Mouse (Mus musculus) midbrain, embryonic 16.5 days (tissue): ENCODE measurements around the gene Cpne2. TPM values are rescaled to one million over a fixed set of nuclear protein-coding genes. Genes with fewer than 3 reads are reported as not detected.

Experiments
- ATAC-seq: fragments of 200-750 bp; cut with Nextera tagmentation; 2 replicates; pipeline ENCODE4 v1.8.0; 2017; ENCODE audit warnings: moderate TSS enrichment
- H3K27ac ChIP-seq: fragments of 300-500 bp; sonication (generic); 2 replicates; pipeline ENCODE4 v1.5.1; 2014; ENCODE audit warnings: mild to moderate bottlenecking, low read length, mixed read lengths
- H3K27me3 ChIP-seq: fragments of 300-500 bp; sonication (generic); 2 replicates; pipeline ENCODE4 v1.6.1; 2014; ENCODE audit warnings: low read depth, low read length, mixed read lengths; ENCODE audit not compliant: control insufficient read depth, insufficient read depth
- H3K36me3 ChIP-seq: fragments of 300-500 bp; sonication (generic); 2 replicates; pipeline ENCODE4 v1.6.1; 2014; ENCODE audit warnings: mild to moderate bottlenecking, low read length, moderate library complexity, mixed read lengths; ENCODE audit not compliant: control insufficient read depth, insufficient read depth
- H3K4me1 ChIP-seq: fragments of 300-500 bp; sonication (generic); 2 replicates; pipeline ENCODE4 v1.6.1; 2014; ENCODE audit warnings: mild to moderate bottlenecking, low read length, mixed read lengths; ENCODE audit not compliant: control insufficient read depth, insufficient read depth
- H3K4me2 ChIP-seq: fragments of 300-500 bp; sonication (generic); 2 replicates; pipeline ENCODE4 v1.6.1; 2014; ENCODE audit warnings: mild to moderate bottlenecking, low read length, mixed read lengths
- H3K4me3 ChIP-seq: fragments of 300-500 bp; sonication (generic); 2 replicates; pipeline ENCODE4 v1.5.1; 2014; ENCODE audit warnings: low read depth, mild to moderate bottlenecking, low read length, moderate library complexity, mixed read lengths
- H3K9ac ChIP-seq: fragments of 300-500 bp; sonication (generic); 2 replicates; pipeline ENCODE4 v1.6.1; 2014; ENCODE audit warnings: low read depth, low read length, mixed read lengths
- H3K9me3 ChIP-seq: fragments of 300-500 bp; sonication (generic); replicated peaks from 2 replicates; pipeline ENCODE4 v1.6.1; 2014; ENCODE audit warnings: mild to moderate bottlenecking, low read length, mixed read lengths; ENCODE audit not compliant: control insufficient read depth, poor library complexity, severe bottlenecking
- WGBS: fragments of 180-500 bp; shearing (Covaris S2); extraction: QIAGEN DNeasy Blood & Tissue Kit; methylation state at CpG from one replicate; pipeline ENCODE4 v1.1.7; 2014; 5-methylcytosine and 5-hydroxymethylcytosine counted together
- polyA plus RNA-seq: library from polyadenylated mRNA; unstranded; fragments of >200 nt; fragmentation: Nextera tagmentation; extraction: Ambion mirVana; gene quantifications from 2 replicates; pipeline ENCODE4 v1.2.1, GENCODE M21; 2015

Cpne2 gene
- polyA plus RNA-seq, 1 experiment from 2014 or later: 26.2 TPM

- no peak for ATAC-seq
- Histone ChIP-seq H3K4me1 (peaks cover 14% of the 10 kb centered on the region; the same call in 1 of the 2 replicates), H3K9ac (no peak overlapping the region), H3K4me3 (no peak overlapping the region), H3K27ac (no peak overlapping the region), H3K9me3 (no peaks in the 10 kb centered on the region), H3K4me2 (no peak overlapping the region), H3K27me3 (peaks cover 5% of the 10 kb centered on the region; the same call in 1 of the 2 replicates), H3K36me3 (no peaks in the 10 kb centered on the region)
- 90% methylated on average over 4 of the region's 4 CpGs for WGBS
Observed at GRCm38 (mm10) chr8:94530643-94531042, 2.1 kb upstream of the Cpne2 start.

DNA sequence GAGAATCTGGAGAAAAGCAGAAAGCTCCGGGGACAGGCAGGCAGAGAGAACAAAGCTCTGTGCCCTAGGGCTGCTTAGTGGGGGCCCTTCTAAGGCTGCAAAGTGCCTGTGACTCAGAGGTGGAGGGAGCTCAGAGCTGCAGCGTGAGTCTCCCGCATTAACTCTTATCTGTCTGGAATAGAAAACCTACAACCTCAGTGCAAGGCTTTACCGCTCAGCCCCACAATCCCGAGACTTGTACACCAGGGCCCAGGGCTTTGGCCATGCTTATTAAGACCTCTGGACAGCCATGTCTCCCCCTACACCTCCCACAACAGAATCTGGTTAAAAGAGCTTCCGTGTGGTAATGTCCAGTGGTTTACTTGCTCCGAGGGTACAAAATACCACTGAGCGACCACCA, 790 bp upstream of the Cpne2 start:
- 0% methylated on average over 8 of the region's 8 CpGs for WGBS
- ATAC-seq: 0 out of 2 replicates have a peak, but pooled peaks have one; percentile 16
- H3K27ac ChIP-seq: peak overlapping the region; percentile 60

DNA sequence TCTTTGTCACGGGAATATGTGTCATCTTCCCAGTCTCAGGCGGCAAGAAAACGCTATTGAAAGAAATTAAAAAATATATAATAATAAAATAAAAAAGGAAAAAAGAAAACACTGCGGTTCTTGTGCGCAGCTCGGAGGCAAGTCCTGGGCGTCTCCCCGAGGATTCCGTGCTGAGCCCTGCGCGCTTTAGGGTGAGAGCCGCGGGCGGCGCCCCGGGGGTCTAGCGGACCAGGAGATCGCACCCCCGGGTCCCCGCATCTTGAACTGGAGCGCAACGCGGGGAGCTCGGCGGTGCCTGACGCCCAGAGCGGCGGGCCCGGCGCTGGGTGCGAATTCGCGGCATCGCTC, 291 bp upstream of the Cpne2 start:
- Histone ChIP-seq H3K4me2 (peak overlapping the region; percentile 69), H3K9me3 (no peaks in the 10 kb centered on the region), H3K27me3 (peaks cover 6% of the 10 kb centered on the region; the same call in 1 of the 2 replicates), H3K36me3 (no peaks in the 10 kb centered on the region), H3K4me1 (peaks cover 14% of the 10 kb centered on the region; the same call in 1 of the 2 replicates), H3K27ac (peak overlapping the region; percentile 14), H3K9ac (peak overlapping the region; percentile 81), H3K4me3 (peak overlapping the region; percentile 62)
- under 1% methylated on average over 29 of the region's 34 CpGs for WGBS
- ATAC-seq: peak; percentile 9; the same call in 1 of the 2 replicates

More for the DNA sequence above, 790 bp upstream of the Cpne2 start:
- Histone ChIP-seq H3K4me3 (peak overlapping the region; percentile 62), H3K27me3 (peaks cover 6% of the 10 kb centered on the region; the same call in 1 of the 2 replicates), H3K9ac (peak overlapping the region; percentile 81), H3K36me3 (no peaks in the 10 kb centered on the region), H3K4me2 (peak overlapping the region; percentile 69), H3K9me3 (no peaks in the 10 kb centered on the region), H3K4me1 (peaks cover 14% of the 10 kb centered on the region; the same call in 1 of the 2 replicates)

GRCm38 (mm10) chr8:94534612-94535011, 1.8 kb downstream of the Cpne2 start:
- no peaks in the 10 kb centered on the region for H3K36me3 ChIP-seq
- no peak for ATAC-seq
- H3K27ac ChIP-seq: no peak overlapping the region
- peak overlapping the region; percentile 69 for H3K4me2 ChIP-seq
- no peak overlapping the region for H3K4me3 ChIP-seq
- H3K4me1 ChIP-seq: peaks cover 14% of the 10 kb centered on the region; the same call in 1 of the 2 replicates
- WGBS: 44% methylated on average over 4 of the region's 4 CpGs
- no peak overlapping the region; the same call in 1 of the 2 replicates for H3K9ac ChIP-seq
- H3K9me3 ChIP-seq: no peaks in the 10 kb centered on the region
- peaks cover 6% of the 10 kb centered on the region; the same call in 1 of the 2 replicates for H3K27me3 ChIP-seq

DNA sequence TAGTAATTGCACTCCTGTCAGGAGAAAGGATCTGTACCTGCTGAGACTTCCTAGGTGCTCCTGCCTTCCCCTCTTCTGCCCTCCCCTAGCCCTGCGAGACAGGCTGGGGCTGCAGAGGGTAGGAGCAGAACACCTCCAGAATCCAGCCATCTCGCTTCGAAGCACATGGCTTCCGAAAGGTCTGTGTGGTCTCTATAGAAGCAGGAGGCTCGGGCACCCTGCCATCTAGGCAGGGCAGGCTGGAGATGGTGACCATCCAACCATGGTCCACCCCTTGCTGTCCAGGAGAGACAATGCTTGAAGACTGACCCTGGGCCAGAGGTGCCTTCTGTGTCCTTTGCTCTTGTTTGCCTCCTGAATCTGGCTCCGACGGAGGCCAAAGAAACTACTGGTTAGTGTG, 2.8 kb downstream of the Cpne2 start:
- Histone ChIP-seq H3K27ac (no peak overlapping the region), H3K9ac (no peak overlapping the region)
- WGBS: 76% methylated on average over 7 of the region's 7 CpGs

DNA sequence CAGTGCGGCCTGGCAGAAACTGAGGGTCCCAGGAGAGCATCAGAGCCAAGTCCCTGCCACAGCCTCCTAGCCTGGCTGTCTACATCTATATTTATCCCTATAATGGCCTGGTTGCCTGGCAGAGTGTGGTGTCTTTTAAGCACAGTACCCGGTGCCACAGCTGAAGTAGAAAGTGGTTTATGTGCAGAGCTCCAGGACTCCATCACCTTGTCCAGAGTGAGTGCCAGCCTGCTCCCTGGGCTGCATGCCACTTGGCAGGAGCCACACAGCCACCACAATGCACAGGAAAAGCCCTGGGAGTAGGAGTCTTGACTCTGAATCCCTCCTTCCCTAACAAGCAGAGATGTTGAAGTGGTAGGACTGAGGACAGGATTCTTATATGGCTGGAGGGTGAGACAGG, 4.7 kb downstream of the Cpne2 start:
- Histone ChIP-seq H3K4me2 (no peak overlapping the region), H3K36me3 (no peaks in the 10 kb centered on the region), H3K4me1 (peaks cover 11% of the 10 kb centered on the region; the same call in 1 of the 2 replicates), H3K27me3 (peaks cover 6% of the 10 kb centered on the region; the same call in 1 of the 2 replicates), H3K9ac (no peak overlapping the region), H3K9me3 (no peaks in the 10 kb centered on the region), H3K4me3 (no peak overlapping the region), H3K27ac (no peak overlapping the region)
- no peak for ATAC-seq
- 82% methylated on average over 2 of the region's 2 CpGs for WGBS

More for the DNA sequence above, 2.8 kb downstream of the Cpne2 start:
- H3K9me3 ChIP-seq: no peaks in the 10 kb centered on the region
- H3K4me1 ChIP-seq: peaks cover 14% of the 10 kb centered on the region; the same call in 1 of the 2 replicates
- H3K4me2 ChIP-seq: no peak overlapping the region
- ATAC-seq: no peak
- peaks cover 6% of the 10 kb centered on the region; the same call in 1 of the 2 replicates for H3K27me3 ChIP-seq
- no peak overlapping the region for H3K4me3 ChIP-seq
- no peaks in the 10 kb centered on the region for H3K36me3 ChIP-seq

- WGBS: 83% methylated on average over 2 of the region's 2 CpGs
- Histone ChIP-seq H3K9me3 (no peaks in the 10 kb centered on the region), H3K27me3 (0 out of 2 replicates have a peak, but pooled peaks cover 2% of the 10 kb centered on the region), H3K4me1 (peaks cover 4% of the 10 kb centered on the region; the same call in 1 of the 2 replicates), H3K4me3 (no peak overlapping the region), H3K36me3 (no peaks in the 10 kb centered on the region), H3K4me2 (no peak overlapping the region), H3K9ac (no peak overlapping the region), H3K27ac (no peak overlapping the region)
- no peak for ATAC-seq
Observed at GRCm38 (mm10) chr8:94540025-94540424, 7.2 kb downstream of the Cpne2 start.

GRCm38 (mm10) chr8:94540889-94541795, 8.4 kb downstream of the Cpne2 start:
- Histone ChIP-seq H3K4me1 (peaks cover 10% of the 10 kb centered on the region), H3K27me3 (no peaks in the 10 kb centered on the region), H3K9me3 (no peaks in the 10 kb centered on the region), H3K9ac (no peak overlapping the region), H3K27ac (no peak overlapping the region), H3K36me3 (no peaks in the 10 kb centered on the region), H3K4me2 (no peak overlapping the region), H3K4me3 (no peak overlapping the region)
- ATAC-seq: no peak
- WGBS: 73% methylated on average over 16 of the region's 18 CpGs

DNA sequence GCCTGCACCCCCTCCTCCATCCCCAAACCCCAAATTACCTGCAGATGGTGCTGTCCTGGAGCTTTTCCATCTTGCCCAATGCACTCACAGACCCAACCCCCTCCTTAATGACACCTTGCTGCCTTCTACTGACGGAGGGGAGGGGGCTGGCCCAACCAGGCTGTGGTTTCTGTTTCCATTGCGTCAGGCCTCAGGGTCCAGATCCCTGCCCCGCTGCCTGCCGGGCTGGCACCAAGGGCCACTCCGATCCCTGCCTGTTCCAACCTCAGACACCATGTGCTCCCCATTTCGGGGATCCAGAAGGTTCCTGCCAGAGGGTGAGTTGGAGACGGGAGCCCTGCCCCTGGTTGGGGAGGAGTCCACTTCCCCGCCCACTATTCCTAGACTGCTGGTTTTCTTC, 11.2 kb downstream of the Cpne2 start:
- Histone ChIP-seq H3K9ac (no peak overlapping the region), H3K27me3 (no peaks in the 10 kb centered on the region), H3K4me3 (no peak overlapping the region), H3K4me2 (no peak overlapping the region), H3K36me3 (no peaks in the 10 kb centered on the region), H3K9me3 (no peaks in the 10 kb centered on the region), H3K4me1 (peaks cover 10% of the 10 kb centered on the region), H3K27ac (no peak overlapping the region)
- WGBS: 82% methylated on average over 8 of the region's 8 CpGs
- no peak for ATAC-seq
